25 mouse cellular contexts compared by ENCODE assay signal in the genomic region with DNA sequence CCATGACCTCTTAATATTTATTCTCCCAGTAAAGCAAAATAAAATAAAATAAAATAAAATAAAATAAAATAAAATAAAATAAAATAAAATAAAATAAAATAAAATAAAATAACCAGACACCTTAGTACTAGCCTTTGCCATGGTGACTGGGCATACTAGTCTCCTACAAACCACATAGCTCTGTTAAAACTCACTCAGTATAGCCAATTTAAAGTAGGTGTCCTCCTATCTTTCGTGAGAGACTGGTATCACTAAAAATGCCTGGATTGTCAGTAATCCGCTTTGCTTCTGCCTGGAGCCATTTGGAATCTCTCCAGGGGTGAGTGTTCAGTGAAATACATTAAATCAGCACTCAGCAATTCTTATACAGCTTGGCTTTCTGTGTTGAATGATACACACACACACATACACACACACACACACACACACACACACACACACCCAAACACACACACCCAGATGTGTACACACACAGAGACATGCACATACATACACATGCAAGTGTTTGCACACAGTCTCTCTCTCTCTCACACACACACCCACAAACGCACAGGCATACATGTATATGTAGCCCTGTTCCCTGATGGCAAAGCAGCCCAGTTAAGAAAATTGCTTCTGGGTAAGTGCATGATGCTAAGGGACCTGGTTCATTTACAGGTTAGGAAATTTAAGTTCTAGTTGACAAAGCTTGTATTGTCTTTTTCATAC.
DNase-seq lines count a peak whose midpoint lies in the region; ATAC-seq and TF ChIP-seq lines count a peak whose summit lies in the region.
"Had no signal": no experiment of that assay in that cellular context is flagged by ENCODE, and none has a peak within 500 bp of the region (broad histone marks: within the 10 kb centered on the region; RNA-seq: fewer than 3 reads in every experiment).

No protein-coding gene starts in this region.

- H3K9ac ChIP-seq in hindbrain, postnatal 0 days (replicated peaks; ENCODE audit: low read length), result no peak overlapping the region
- no peak overlapping the region for H3K9ac ChIP-seq in hindbrain, embryonic 16.5 days (ENCODE audit: low read depth, low read length)
- no peak overlapping the region for H3K9ac ChIP-seq in neural tube, embryonic 13.5 days
- H3K9ac ChIP-seq: embryonic facial prominence, embryonic 15.5 days; forebrain, embryonic 15.5 days; heart, embryonic 12.5 days; limb, embryonic 13.5 days; stomach, embryonic 15.5 days had no signal

- H3K9me3 ChIP-seq in hindbrain, postnatal 0 days (ENCODE audit: low read length), result no peaks in the 10 kb centered on the region
- H3K9me3 ChIP-seq in hindbrain, embryonic 16.5 days (ENCODE audit: control insufficient read depth, low read length), result no peaks in the 10 kb centered on the region
- H3K9me3 ChIP-seq in neural tube, embryonic 13.5 days, result no peaks in the 10 kb centered on the region
- H3K9me3 ChIP-seq: embryonic facial prominence, embryonic 15.5 days; forebrain, embryonic 15.5 days; heart, embryonic 12.5 days; limb, embryonic 13.5 days; stomach, embryonic 15.5 days had no signal

- no peaks in the 10 kb centered on the region for H3K27me3 ChIP-seq in hindbrain, postnatal 0 days (ENCODE audit: insufficient read depth, low read length)
- no peaks in the 10 kb centered on the region for H3K27me3 ChIP-seq in hindbrain, embryonic 16.5 days (replicated peaks; ENCODE audit: control insufficient read depth, insufficient read depth, low read length)
- H3K27me3 ChIP-seq in neural tube, embryonic 13.5 days, result no peaks in the 10 kb centered on the region
- H3K27me3 ChIP-seq: CH12.LX; embryonic facial prominence, embryonic 15.5 days; forebrain, embryonic 15.5 days; heart, embryonic 12.5 days; limb, embryonic 13.5 days; stomach, embryonic 15.5 days had no signal

- no peak for TF ChIP-seq CTCF in hindbrain, postnatal 0 days (IDR thresholded peaks at IDR 0.05; ENCODE audit: low read depth)

- no peak for ATAC-seq in hindbrain, postnatal 0 days
- ATAC-seq in hindbrain, embryonic 16.5 days, result no peak
- ATAC-seq in neural tube, embryonic 13.5 days (ENCODE audit: low read depth), result no peak
- ATAC-seq: intestine, embryonic 16.5 days; lung, postnatal 0 days had no signal

- no peaks in the 10 kb centered on the region for H3K36me3 ChIP-seq in hindbrain, postnatal 0 days (ENCODE audit: insufficient read depth, low read length)
- no peaks in the 10 kb centered on the region for H3K36me3 ChIP-seq in hindbrain, embryonic 16.5 days (ENCODE audit: control insufficient read depth, insufficient read depth, low read length)
- no peaks in the 10 kb centered on the region for H3K36me3 ChIP-seq in neural tube, embryonic 13.5 days
- H3K36me3 ChIP-seq: embryonic facial prominence, embryonic 15.5 days; forebrain, embryonic 15.5 days; heart, embryonic 12.5 days; limb, embryonic 13.5 days; stomach, embryonic 15.5 days had no signal

- no peaks in the 10 kb centered on the region for H3K4me1 ChIP-seq in hindbrain, postnatal 0 days (ENCODE audit: insufficient read depth, low read length)
- no peaks in the 10 kb centered on the region for H3K4me1 ChIP-seq in hindbrain, embryonic 16.5 days (ENCODE audit: control insufficient read depth, insufficient read depth, low read depth, low read length)
- H3K4me1 ChIP-seq in neural tube, embryonic 13.5 days (replicated peaks), result 0 out of 2 replicates have a peak, but pooled peaks cover 5% of the 10 kb centered on the region
- H3K4me1 ChIP-seq: embryonic facial prominence, embryonic 15.5 days; forebrain, embryonic 15.5 days; heart, embryonic 12.5 days; limb, embryonic 13.5 days; stomach, embryonic 15.5 days had no signal

- 49% methylated on average over 3 of the region's 3 CpGs for WGBS in hindbrain, postnatal 0 days
- 50% methylated on average over 3 of the region's 3 CpGs for WGBS in hindbrain, embryonic 16.5 days
- whole genome bisulfite sequencing in neural tube, embryonic 13.5 days, result 59% methylated on average over 3 of the region's 3 CpGs

- peak; percentile 18 to 19 for DNase-seq in cerebellum, postnatal 10 days
- DNase-seq in cerebellum, adult 9-11 months, result no peak
- DNase-seq in hindbrain, postnatal 0 days (ENCODE audit: low spot score), result peak; percentile 55
- DNase-seq in neural tube, embryonic 10.5 days (ENCODE audit: extremely low spot score, low spot score), result no peak
- no peak for DNase-seq in embryo, embryonic 9.5 days (ENCODE audit: extremely low spot score)
- DNase-seq: adrenal gland, adult 8-10 months; cerebellum, adult 8-10 months; embryo, embryonic 11 days; heart, adult 2 months; kidney, adult 8-10 months; kidney, postnatal 4 days; lung, postnatal 4 days; right cerebral cortex, postnatal 25 days had no signal

- H3K4me3 ChIP-seq in hindbrain, postnatal 0 days (ENCODE audit: low read length), result no peak overlapping the region
- no peak overlapping the region for H3K4me3 ChIP-seq in hindbrain, embryonic 16.5 days (ENCODE audit: low read length)
- no peak overlapping the region for H3K4me3 ChIP-seq in neural tube, embryonic 13.5 days
- H3K4me3 ChIP-seq: embryonic facial prominence, embryonic 15.5 days; forebrain, embryonic 15.5 days; heart, adult 2 months; heart, embryonic 12.5 days; limb, embryonic 13.5 days; stomach, embryonic 15.5 days had no signal

- no peak overlapping the region for H3K4me2 ChIP-seq in hindbrain, postnatal 0 days (ENCODE audit: low read depth, low read length)
- H3K4me2 ChIP-seq in hindbrain, embryonic 16.5 days (ENCODE audit: low read length), result no peak overlapping the region
- H3K4me2 ChIP-seq in neural tube, embryonic 13.5 days, result no peak overlapping the region
- H3K4me2 ChIP-seq: embryonic facial prominence, embryonic 15.5 days; forebrain, embryonic 15.5 days; heart, embryonic 12.5 days; limb, embryonic 13.5 days; liver, embryonic 11.5 days; stomach, embryonic 15.5 days had no signal

- H3K27ac ChIP-seq in hindbrain, postnatal 0 days, result no peak overlapping the region
- H3K27ac ChIP-seq in hindbrain, embryonic 16.5 days (ENCODE audit: low read depth, low read length), result no peak overlapping the region
- 0 out of 2 replicates have a peak overlapping the region, but pooled peaks have one; percentile 46 for H3K27ac ChIP-seq in neural tube, embryonic 13.5 days (replicated peaks)
- H3K27ac ChIP-seq: embryonic facial prominence, embryonic 15.5 days; forebrain, embryonic 15.5 days; heart, adult 2 months; kidney, postnatal 0 days; limb, embryonic 13.5 days; stomach, embryonic 15.5 days had no signal

Comparison
In these comparisons a context has a peak if more than half of its experiments do, and no peak if none do; other contexts are left out.
1. DNase-seq: peak in cerebellum, postnatal 10 days (2 of 2) and hindbrain, postnatal 0 days (single experiment); none in cerebellum, adult 9-11 months (single experiment), neural tube, embryonic 10.5 days (single experiment) and embryo, embryonic 9.5 days (single experiment).